Mouse (Mus musculus) ES-Bruce4 (cell line): ENCODE measurements around the gene Sec1.

Experiments
- CTCF ChIP-seq: IDR thresholded peaks from one replicate; pipeline ENCODE4 v1.8.1; 2011; ENCODE audit warnings: low read depth, low read length
- EP300 ChIP-seq: IDR thresholded peaks from 2 replicates; pipeline ENCODE4 v1.6.1; 2011; ENCODE audit warnings: low read depth, low read length; ENCODE audit not compliant: insufficient read depth
- POLR2A ChIP-seq: IDR thresholded peaks from one replicate; pipeline ENCODE4 v1.8.1; 2011; ENCODE audit warnings: low read length; ENCODE audit not compliant: insufficient read depth

DNA sequence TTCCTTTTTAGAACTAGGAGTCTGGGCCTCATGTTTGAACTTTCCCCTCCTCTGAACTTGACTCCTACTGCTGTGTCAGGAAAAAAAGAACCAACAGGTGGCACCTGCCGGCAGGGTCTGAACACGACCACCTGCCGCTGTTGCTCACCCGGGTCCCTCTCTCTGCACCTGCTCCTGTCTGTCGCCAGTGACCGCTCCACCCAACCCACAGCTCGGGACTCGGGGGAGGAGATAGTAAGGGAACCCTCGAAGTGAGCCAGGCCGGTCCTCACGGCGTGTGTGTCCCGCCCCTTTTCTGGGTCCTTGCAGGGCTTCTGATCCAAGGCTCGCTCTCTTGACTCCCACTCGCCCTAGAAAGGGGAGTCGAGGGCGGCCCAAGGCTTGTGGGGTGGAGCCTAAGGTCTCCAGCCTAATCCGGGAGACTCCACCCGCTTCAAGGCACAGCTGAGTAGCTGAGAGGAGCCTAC lies 54.6 kb downstream of the Sec1 start, which contains the start of gene Mamstr:
- TF ChIP-seq CTCF (no peak), POLR2A (no peak), EP300 (no peak)
